Mouse (Mus musculus) lung, embryonic 15.5 days (tissue): ENCODE results near the gene Map3k6. TPM values are rescaled to one million over a fixed set of nuclear protein-coding genes. Genes with fewer than 3 reads are reported as not detected.

Experiments used
- ATAC-seq: fragments of 200-750 bp; cut with Nextera tagmentation; 2 replicates; pipeline ENCODE4 v1.8.0; 2017; ENCODE audit warnings: moderate number of reproducible peaks, borderline replicate concordance; ENCODE audit not compliant: low FRiP score, low TSS enrichment; ENCODE audit errors: extremely low read depth
- H3K27ac ChIP-seq: fragments of 300-500 bp; sonication (generic); 2 replicates; pipeline ENCODE4 v1.5.1; 2015; ENCODE audit warnings: moderate library complexity, mild to moderate bottlenecking, inconsistent platforms
- H3K27me3 ChIP-seq: fragments of 300-500 bp; sonication (generic); 2 replicates; pipeline ENCODE4 v1.6.1; 2015; ENCODE audit warnings: inconsistent platforms
- H3K36me3 ChIP-seq: fragments of 300-500 bp; sonication (generic); 2 replicates; pipeline ENCODE4 v1.6.1; 2015; ENCODE audit warnings: inconsistent platforms
- H3K4me1 ChIP-seq: fragments of 300-500 bp; sonication (generic); 2 replicates; pipeline ENCODE4 v1.6.1; 2015; ENCODE audit warnings: inconsistent platforms
- H3K4me2 ChIP-seq: fragments of 300-500 bp; sonication (generic); 2 replicates; pipeline ENCODE4 v1.6.1; 2015; ENCODE audit warnings: inconsistent platforms, mild to moderate bottlenecking, moderate library complexity
- H3K4me3 ChIP-seq: fragments of 300-500 bp; sonication (generic); 2 replicates; pipeline ENCODE4 v1.5.1; 2015; ENCODE audit warnings: mild to moderate bottlenecking, inconsistent platforms
- H3K9ac ChIP-seq: fragments of 300-500 bp; sonication (generic); 2 replicates; pipeline ENCODE4 v1.6.1; 2015; ENCODE audit warnings: inconsistent platforms
- H3K9me3 ChIP-seq: fragments of 300-500 bp; sonication (generic); 2 replicates; pipeline ENCODE4 v1.6.1; 2016; ENCODE audit warnings: inconsistent platforms
- WGBS: fragments of 180-500 bp; shearing (Covaris S2); methylation state at CpG from one replicate; pipeline ENCODE4 v1.1.7; 2015; 5-methylcytosine and 5-hydroxymethylcytosine counted together
- polyA plus RNA-seq: library from polyadenylated mRNA; unstranded; fragments of >200 nt; fragmentation: Nextera tagmentation; extraction: Ambion mirVana; gene quantifications from 2 replicates; pipeline ENCODE4 v1.2.1, GENCODE M21; 2015

Map3k6 gene
- polyA plus RNA-seq, 1 experiment from 2014 or later = 3.0 TPM

- H3K27me3 ChIP-seq = no peaks in the 10 kb centered on the region
- H3K9ac ChIP-seq = no peak overlapping the region
- no peak overlapping the region for H3K4me3 ChIP-seq
- H3K27ac ChIP-seq = no peak overlapping the region
- H3K36me3 ChIP-seq = no peaks in the 10 kb centered on the region
- H3K9me3 ChIP-seq = no peaks in the 10 kb centered on the region
- peaks cover 56% of the 10 kb centered on the region for H3K4me1 ChIP-seq
- H3K4me2 ChIP-seq = no peak overlapping the region
- ATAC-seq = no peak
- 90% methylated on average over 3 of the region's 3 CpGs for WGBS
These were observed 38.4 kb upstream of the Map3k6 start for GRCm38 (mm10) chr4:133202254-133202653.

- H3K4me1 ChIP-seq = peaks cover 43% of the 10 kb centered on the region
These were observed 37.0 kb upstream of the Map3k6 start for GRCm38 (mm10) chr4:133203591-133203990.

GRCm38 (mm10) chr4:133204379-133204778, 36.2 kb upstream of the Map3k6 start:
- no peak for ATAC-seq
- Histone ChIP-seq H3K9ac (no peak overlapping the region), H3K4me1 (peaks cover 35% of the 10 kb centered on the region), H3K36me3 (no peaks in the 10 kb centered on the region), H3K27ac (no peak overlapping the region), H3K27me3 (no peaks in the 10 kb centered on the region; the same call in 1 of the 2 replicates), H3K4me3 (no peak overlapping the region), H3K9me3 (no peaks in the 10 kb centered on the region), H3K4me2 (no peak overlapping the region)
- 17% methylated on average over 7 of the region's 7 CpGs for WGBS

More at GRCm38 (mm10) chr4:133203591-133203990, 37.0 kb upstream of the Map3k6 start:
- H3K4me2 ChIP-seq = no peak overlapping the region
- WGBS = 61% methylated on average over 3 of the region's 3 CpGs
- no peaks in the 10 kb centered on the region for H3K9me3 ChIP-seq
- H3K9ac ChIP-seq = no peak overlapping the region
- no peaks in the 10 kb centered on the region; the same call in 1 of the 2 replicates for H3K27me3 ChIP-seq
- no peak overlapping the region for H3K27ac ChIP-seq
- no peak for ATAC-seq
- H3K36me3 ChIP-seq = no peaks in the 10 kb centered on the region
- H3K4me3 ChIP-seq = no peak overlapping the region

GRCm38 (mm10) chr4:133209366-133209765, 31.3 kb upstream of the Map3k6 start:
- H3K27ac ChIP-seq = no peak overlapping the region
- H3K27me3 ChIP-seq = peaks cover 22% of the 10 kb centered on the region
- H3K4me2 ChIP-seq = no peak overlapping the region
- H3K9me3 ChIP-seq = no peaks in the 10 kb centered on the region
- 4% methylated on average over 11 of the region's 11 CpGs for whole genome bisulfite sequencing
- no peak overlapping the region for H3K9ac ChIP-seq
- H3K4me1 ChIP-seq = peaks cover 32% of the 10 kb centered on the region
- ATAC-seq = no peak
- no peaks in the 10 kb centered on the region for H3K36me3 ChIP-seq
- H3K4me3 ChIP-seq = no peak overlapping the region

- H3K27ac ChIP-seq = no peak overlapping the region
- H3K4me2 ChIP-seq = no peak overlapping the region
- ATAC-seq = no peak
- 87% methylated on average over 24 of the region's 24 CpGs for WGBS
- no peaks in the 10 kb centered on the region for H3K9me3 ChIP-seq
- H3K36me3 ChIP-seq = no peaks in the 10 kb centered on the region
- H3K27me3 ChIP-seq = peaks cover 24% of the 10 kb centered on the region
- no peak overlapping the region for H3K9ac ChIP-seq
- H3K4me1 ChIP-seq = peaks cover 23% of the 10 kb centered on the region
- H3K4me3 ChIP-seq = no peak overlapping the region
These were observed 30.4 kb upstream of the Map3k6 start for GRCm38 (mm10) chr4:133210023-133210787.

- H3K9me3 ChIP-seq = no peaks in the 10 kb centered on the region
- no peak for ATAC-seq
- H3K9ac ChIP-seq = no peak overlapping the region
- H3K4me3 ChIP-seq = no peak overlapping the region
- H3K36me3 ChIP-seq = no peaks in the 10 kb centered on the region
- no peak overlapping the region for H3K27ac ChIP-seq
- H3K4me2 ChIP-seq = no peak overlapping the region
- 92% methylated on average over 19 of the region's 19 CpGs for WGBS
- H3K4me1 ChIP-seq = peaks cover 23% of the 10 kb centered on the region
- H3K27me3 ChIP-seq = peaks cover 24% of the 10 kb centered on the region
These were observed 29.7 kb upstream of the Map3k6 start for GRCm38 (mm10) chr4:133210788-133211390.

- H3K4me2 ChIP-seq = peak within 1 kb of the TSS; percentile 100
- H3K27ac ChIP-seq = no peak within 1 kb of the TSS
- ATAC-seq = peak; percentile 56
- no peaks in the 10 kb centered on the region for H3K36me3 ChIP-seq
- H3K4me3 ChIP-seq = peak within 1 kb of the TSS; percentile 69
- peaks cover 23% of the 10 kb centered on the region for H3K4me1 ChIP-seq
- H3K27me3 ChIP-seq = peaks cover 24% of the 10 kb centered on the region
- WGBS = 1% methylated on average over 39 of the region's 52 CpGs
- H3K9me3 ChIP-seq = no peaks in the 10 kb centered on the region
- H3K9ac ChIP-seq = peak within 1 kb of the TSS; percentile 55; the same call in 1 of the 2 replicates
These were observed 28.7 kb upstream of the Map3k6 start, which contains the start of the genes Cd164l2 and Gpr3 for GRCm38 (mm10) chr4:133211751-133212561. Cd164l2 (plus strand) TSS chr4:133212131. Gpr3 (minus strand) TSS chr4:133212536.

- Histone ChIP-seq H3K36me3 (no peaks in the 10 kb centered on the region), H3K27ac (no peak overlapping the region), H3K4me1 (peaks cover 23% of the 10 kb centered on the region), H3K27me3 (peaks cover 24% of the 10 kb centered on the region), H3K4me3 (peak overlapping the region; percentile 69), H3K9me3 (no peaks in the 10 kb centered on the region), H3K9ac (peak overlapping the region; percentile 55; the same call in 1 of the 2 replicates), H3K4me2 (peak overlapping the region; percentile 100)
- peak; percentile 72 for ATAC-seq
- 2% methylated on average over 43 of the region's 44 CpGs for WGBS
These were observed 27.9 kb upstream of the Map3k6 start for GRCm38 (mm10) chr4:133212562-133213267.

GRCm38 (mm10) chr4:133213268-133213590, 27.4 kb upstream of the Map3k6 start:
- peak overlapping the region; percentile 69; the same call in 1 of the 2 replicates for H3K4me3 ChIP-seq

GRCm38 (mm10) chr4:133213661-133214060, 27.0 kb upstream of the Map3k6 start:
- 11% methylated on average over 10 of the region's 10 CpGs for WGBS
- no peak overlapping the region for H3K27ac ChIP-seq
- H3K4me1 ChIP-seq = peaks cover 23% of the 10 kb centered on the region
- H3K36me3 ChIP-seq = no peaks in the 10 kb centered on the region
- H3K4me2 ChIP-seq = peak overlapping the region; percentile 100
- H3K9ac ChIP-seq = no peak overlapping the region
- ATAC-seq = no peak
- peak overlapping the region; percentile 14; the same call in 1 of the 2 replicates for H3K4me3 ChIP-seq
- H3K27me3 ChIP-seq = peaks cover 26% of the 10 kb centered on the region
- H3K9me3 ChIP-seq = no peaks in the 10 kb centered on the region

More at GRCm38 (mm10) chr4:133213268-133213590, 27.4 kb upstream of the Map3k6 start:
- Histone ChIP-seq H3K36me3 (no peaks in the 10 kb centered on the region), H3K27me3 (peaks cover 24% of the 10 kb centered on the region), H3K4me2 (peak overlapping the region; percentile 100), H3K27ac (no peak overlapping the region), H3K9ac (no peak overlapping the region), H3K4me1 (peaks cover 23% of the 10 kb centered on the region), H3K9me3 (no peaks in the 10 kb centered on the region)
- ATAC-seq = no peak
- WGBS = under 1% methylated on average over 9 of the region's 9 CpGs

GRCm38 (mm10) chr4:133217641-133218040, 23.0 kb upstream of the Map3k6 start:
- no peak overlapping the region for H3K4me3 ChIP-seq
- H3K9me3 ChIP-seq = no peaks in the 10 kb centered on the region
- no peaks in the 10 kb centered on the region for H3K36me3 ChIP-seq
- no peak overlapping the region for H3K9ac ChIP-seq
- H3K27ac ChIP-seq = no peak overlapping the region
- H3K4me2 ChIP-seq = no peak overlapping the region
- no peak for ATAC-seq
- under 1% methylated on average over 5 of the region's 5 CpGs for WGBS
- peaks cover 18% of the 10 kb centered on the region for H3K4me1 ChIP-seq
- peaks cover 50% of the 10 kb centered on the region for H3K27me3 ChIP-seq
